Mouse (Mus musculus): ENCODE data around the gene Gm11060.

DNA sequence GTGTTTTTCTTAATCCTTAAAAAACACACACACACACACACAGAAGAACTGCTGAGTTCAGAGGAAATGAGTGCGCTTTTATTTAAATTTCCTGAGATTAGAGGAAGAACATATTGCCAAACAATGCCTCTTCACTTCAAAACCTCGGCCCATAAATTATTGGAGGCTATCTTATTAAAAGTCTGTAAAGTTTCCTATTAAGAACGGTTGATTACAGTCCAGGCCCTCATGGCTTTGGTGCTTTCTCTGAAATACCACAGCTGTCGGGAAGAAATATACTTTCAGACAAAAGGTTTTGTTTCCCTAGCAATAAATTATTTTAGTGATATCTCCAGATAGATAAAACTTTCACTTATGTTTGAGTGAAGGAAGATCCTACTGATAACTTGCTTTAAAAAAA is 48.7 kb upstream of the Gm11060 start:
- TF ChIP-seq POLR2A (IDR thresholded peaks at IDR 0.05; ENCODE audit: borderline replicate concordance, low read depth, low read length) = no peak
- no peak for TF ChIP-seq CTCF (IDR thresholded peaks at IDR 0.05; ENCODE audit: low read depth, low read length)

All from bone marrow macrophage, adult 2 months (primary cell).